Mouse (Mus musculus): ENCODE measurements around the gene Chd2. TPM values are rescaled to one million over a fixed set of nuclear protein-coding genes. Genes with fewer than 3 reads are reported as not detected.

The Chd2 gene
- total and polyA plus RNA-seq, 3 experiments, result 76.7 to 217 (median 125) TPM

- Histone ChIP-seq H3K36me3 (replicated peaks) (peaks cover 35% of the 10 kb centered on the region), H3K4me1 (ENCODE audit: insufficient read depth, low read depth, low read length) (peaks cover 27% of the 10 kb centered on the region), H3K4me3 (ENCODE audit: low read depth, low read length) (peak overlapping the region; percentile 46; the same call in 1 of the 2 replicates), H3K27me3 (ENCODE audit: insufficient read depth, low read length) (no peaks in the 10 kb centered on the region), H3K9me3 (replicated peaks) (no peaks in the 10 kb centered on the region)
- DNase-seq (ENCODE audit: low spot score), result no peak
- no peak for TF ChIP-seq GATA2 (IDR thresholded peaks at IDR 0.05; ENCODE audit: borderline replicate concordance, low read depth, low read length)
- TF ChIP-seq GATA1 (IDR thresholded peaks at IDR 0.05; ENCODE audit: borderline replicate concordance, low read length), result no peak
- no peak for TF ChIP-seq CTCF (IDR thresholded peaks at IDR 0.05; ENCODE audit: low read depth, low read length)
- no peak for TF ChIP-seq TAL1 (conservative IDR thresholded peaks at IDR 0.05; ENCODE audit: low read depth, low read length)
- TF ChIP-seq POLR2AphosphoS5 (IDR thresholded peaks at IDR 0.05; ENCODE audit: insufficient replicate concordance, low read depth, low read length), result no peak
- ATAC-seq (ENCODE audit: extremely low read depth, insufficient number of reproducible peaks, low FRiP score, poor library complexity, severe bottlenecking), result peak; percentile 35
Measured at GRCm38 (mm10) chr7:73552054-73552750, 10.6 kb upstream of the Chd2 start.

- Histone ChIP-seq H3K4me1 (ENCODE audit: insufficient read depth, low read depth, low read length) (peaks cover 34% of the 10 kb centered on the region), H3K9me3 (replicated peaks) (no peaks in the 10 kb centered on the region), H3K4me3 (ENCODE audit: low read depth, low read length) (no peak overlapping the region), H3K27me3 (ENCODE audit: insufficient read depth, low read length) (no peaks in the 10 kb centered on the region), H3K36me3 (replicated peaks) (peaks cover 39% of the 10 kb centered on the region)
- DNase-seq (ENCODE audit: low spot score) (no peak), ATAC-seq (ENCODE audit: extremely low read depth, insufficient number of reproducible peaks, low FRiP score, poor library complexity, severe bottlenecking) (no peak)
- TF ChIP-seq TAL1 (conservative IDR thresholded peaks at IDR 0.05; ENCODE audit: low read depth, low read length), result no peak
- no peak for TF ChIP-seq GATA2 (IDR thresholded peaks at IDR 0.05; ENCODE audit: borderline replicate concordance, low read depth, low read length)
- no peak for TF ChIP-seq GATA1 (IDR thresholded peaks at IDR 0.05; ENCODE audit: borderline replicate concordance, low read length)
- TF ChIP-seq CTCF (IDR thresholded peaks at IDR 0.05; ENCODE audit: low read depth, low read length), result no peak
- TF ChIP-seq POLR2AphosphoS5 (IDR thresholded peaks at IDR 0.05; ENCODE audit: insufficient replicate concordance, low read depth, low read length), result no peak
Measured at GRCm38 (mm10) chr7:73551370-73551769, 9.7 kb upstream of the Chd2 start.

GRCm38 (mm10) chr7:73548051-73548450 is 6.4 kb upstream of the Chd2 start:
- no peak for TF ChIP-seq GATA2 (IDR thresholded peaks at IDR 0.05; ENCODE audit: borderline replicate concordance, low read depth, low read length)
- TF ChIP-seq GATA1 (IDR thresholded peaks at IDR 0.05; ENCODE audit: borderline replicate concordance, low read length), result no peak
- no peak for TF ChIP-seq POLR2AphosphoS5 (IDR thresholded peaks at IDR 0.05; ENCODE audit: insufficient replicate concordance, low read depth, low read length)
- no peak for TF ChIP-seq CTCF (IDR thresholded peaks at IDR 0.05; ENCODE audit: low read depth, low read length)
- TF ChIP-seq TAL1 (conservative IDR thresholded peaks at IDR 0.05; ENCODE audit: low read depth, low read length), result no peak
- no peaks in the 10 kb centered on the region for H3K9me3 ChIP-seq (replicated peaks)
- H3K36me3 ChIP-seq (replicated peaks), result peaks cover 52% of the 10 kb centered on the region
- H3K4me1 ChIP-seq (ENCODE audit: insufficient read depth, low read depth, low read length), result peaks cover 42% of the 10 kb centered on the region
- H3K4me3 ChIP-seq (ENCODE audit: low read depth, low read length), result peak overlapping the region; percentile 38; the same call in 1 of the 2 replicates
- DNase-seq (ENCODE audit: low spot score), result no peak
- H3K27me3 ChIP-seq (ENCODE audit: insufficient read depth, low read length), result no peaks in the 10 kb centered on the region
- no peak for ATAC-seq (ENCODE audit: extremely low read depth, insufficient number of reproducible peaks, low FRiP score, poor library complexity, severe bottlenecking)

GRCm38 (mm10) chr7:73546561-73547510 is 5.2 kb upstream of the Chd2 start:
- Histone ChIP-seq H3K27me3 (ENCODE audit: insufficient read depth, low read length) (no peaks in the 10 kb centered on the region), H3K36me3 (replicated peaks) (peaks cover 46% of the 10 kb centered on the region), H3K4me1 (ENCODE audit: insufficient read depth, low read depth, low read length) (peaks cover 35% of the 10 kb centered on the region), H3K9me3 (replicated peaks) (no peaks in the 10 kb centered on the region), H3K4me3 (ENCODE audit: low read depth, low read length) (peak overlapping the region; percentile 48; the same call in 1 of the 2 replicates)
- TF ChIP-seq TAL1 (conservative IDR thresholded peaks at IDR 0.05; ENCODE audit: low read depth, low read length) (peak; percentile 53), GATA1 (IDR thresholded peaks at IDR 0.05; ENCODE audit: borderline replicate concordance, low read length) (no peak)
- ATAC-seq (ENCODE audit: extremely low read depth, insufficient number of reproducible peaks, low FRiP score, poor library complexity, severe bottlenecking) (peak; percentile 81), DNase-seq (ENCODE audit: low spot score) (no peak)

DNA sequence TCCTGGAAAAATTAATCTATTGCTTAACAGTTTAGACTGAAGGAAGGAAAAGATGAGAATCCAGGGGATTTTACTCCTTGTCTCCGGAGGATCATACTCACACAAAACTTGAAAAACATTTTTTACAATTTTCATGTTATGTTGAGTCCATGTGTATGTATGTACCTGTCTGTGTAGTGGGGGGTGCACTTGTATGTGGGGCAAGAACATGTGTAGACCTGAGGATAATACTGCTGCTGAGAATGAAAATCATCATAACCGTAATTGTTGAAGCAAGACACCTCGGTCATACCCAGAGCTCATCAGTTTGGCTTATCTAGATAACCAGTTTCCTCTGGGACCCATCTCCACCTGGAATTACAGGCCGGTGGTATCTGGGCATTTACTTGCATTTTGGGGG is 3.4 kb upstream of the Chd2 start:
- Histone ChIP-seq H3K4me3 (ENCODE audit: low read depth, low read length) (no peak overlapping the region), H3K27me3 (ENCODE audit: insufficient read depth, low read length) (no peaks in the 10 kb centered on the region), H3K9me3 (replicated peaks) (no peaks in the 10 kb centered on the region), H3K36me3 (replicated peaks) (peaks cover 33% of the 10 kb centered on the region), H3K4me1 (ENCODE audit: insufficient read depth, low read depth, low read length) (peaks cover 28% of the 10 kb centered on the region)
- ATAC-seq (ENCODE audit: extremely low read depth, insufficient number of reproducible peaks, low FRiP score, poor library complexity, severe bottlenecking) (no peak), DNase-seq (ENCODE audit: low spot score) (no peak)
- TF ChIP-seq TAL1 (conservative IDR thresholded peaks at IDR 0.05; ENCODE audit: low read depth, low read length) (no peak), GATA2 (IDR thresholded peaks at IDR 0.05; ENCODE audit: borderline replicate concordance, low read depth, low read length) (no peak), POLR2AphosphoS5 (IDR thresholded peaks at IDR 0.05; ENCODE audit: insufficient replicate concordance, low read depth, low read length) (no peak), CTCF (IDR thresholded peaks at IDR 0.05; ENCODE audit: low read depth, low read length) (no peak), GATA1 (IDR thresholded peaks at IDR 0.05; ENCODE audit: borderline replicate concordance, low read length) (no peak)

Data from G1E (cell line).